Mouse (Mus musculus) testis, postnatal 14 days (tissue): ENCODE data around the gene Taldo1.
"Not testable (repeated sequence)": the region's sequence is repeated elsewhere in the genome, so short reads cannot be mapped to it uniquely, and the experiment has no call there.

Source experiments
- DNase-seq: peaks from one replicate; pipeline ENCODE4 v3.0.0; 2021; ENCODE audit warnings: low spot score

Gene Taldo1

GRCm38 (mm10) chr7:141440613-141441012 is 48.6 kb downstream of the Taldo1 start:
- DNase-seq: no peak

GRCm38 (mm10) chr7:141441460-141441859 is 49.5 kb downstream of the Taldo1 start:
- no peak for DNase-seq

DNA sequence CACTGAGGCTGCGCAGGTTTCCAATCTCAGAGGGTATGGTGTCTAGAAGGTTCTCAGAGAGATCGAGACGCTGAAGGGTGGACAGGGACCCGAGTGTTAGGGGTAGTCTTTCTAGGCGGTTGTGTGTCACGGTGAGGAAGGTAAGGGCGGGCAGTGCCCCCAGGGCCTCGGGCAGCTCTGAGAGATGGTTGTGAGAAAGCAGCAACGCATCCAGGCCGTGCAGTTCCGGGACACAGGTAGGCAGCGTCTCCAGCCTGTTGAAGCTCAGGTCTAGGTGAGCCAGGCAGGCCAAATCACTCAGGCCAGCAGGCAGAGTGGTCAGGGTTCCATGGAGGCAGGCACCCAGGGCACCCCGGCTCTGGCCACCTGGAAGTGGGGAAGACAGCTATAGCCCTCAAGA is 50.2 kb downstream of the Taldo1 start:
- DNase-seq: no peak

DNA sequence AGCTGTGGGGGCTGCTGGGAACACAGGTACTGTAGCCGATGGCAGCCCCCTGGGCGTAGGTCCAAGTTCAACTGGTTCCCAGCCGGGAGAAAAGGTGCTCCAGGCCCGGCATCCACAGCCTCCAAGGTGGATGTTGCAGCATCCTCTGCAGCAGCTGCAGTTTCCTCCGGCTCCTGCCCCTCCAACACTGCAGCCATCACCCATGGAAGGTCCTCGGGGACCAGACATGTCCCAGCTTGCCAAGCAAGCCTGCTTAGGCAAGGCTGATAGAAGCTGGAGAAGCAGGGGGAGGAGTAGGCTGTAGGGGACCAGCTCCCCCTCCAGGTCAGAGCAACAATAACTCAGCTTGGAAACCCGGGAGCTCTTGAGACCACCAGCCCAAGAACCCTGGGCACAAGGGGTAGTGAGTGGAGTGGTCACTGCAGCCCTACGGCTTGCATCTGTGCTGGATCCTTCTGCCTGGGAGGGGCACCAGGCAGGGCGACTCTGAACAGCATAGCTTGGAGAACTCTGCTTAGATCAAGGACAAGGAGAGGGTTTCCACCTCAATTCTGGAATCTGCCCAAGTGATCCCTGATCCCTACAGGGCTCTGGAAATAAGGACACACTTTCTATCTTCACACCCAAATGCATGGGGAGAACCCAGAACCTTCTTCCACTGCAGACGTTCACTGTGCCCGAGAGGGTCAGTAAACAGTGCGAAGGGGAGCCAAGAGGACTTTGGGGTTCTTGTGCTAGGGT is 51.3 kb downstream of the Taldo1 start:
- no peak for DNase-seq

- no peak for DNase-seq
Measured at GRCm38 (mm10) chr7:141443828-141444237, 51.8 kb downstream of the Taldo1 start, which contains the start of gene Pidd1. TSS of gene Pidd1 (minus strand) at chr7:141444025.

DNA sequence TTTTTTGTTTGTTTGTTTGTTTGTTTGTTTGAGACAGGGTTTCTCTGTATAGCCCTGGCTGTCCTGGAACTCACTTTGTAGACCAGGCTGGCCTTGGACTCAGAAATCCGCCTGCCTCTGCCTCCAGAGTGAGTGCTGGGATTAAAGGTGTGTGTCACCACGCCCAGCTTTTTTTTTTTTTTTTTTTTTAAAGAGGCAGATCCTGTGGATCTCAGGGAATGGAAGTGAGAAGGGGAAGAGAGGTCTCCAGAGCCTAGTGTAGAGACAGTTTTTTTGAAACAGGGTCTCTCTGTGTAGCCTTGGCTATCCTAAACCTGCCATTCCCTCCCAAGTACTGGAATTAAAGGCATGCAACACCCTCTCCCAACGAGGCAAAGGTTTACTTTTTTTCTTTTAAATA is 54.4 kb downstream of the Taldo1 start:
- DNase-seq: not testable (repeated sequence)

DNA sequence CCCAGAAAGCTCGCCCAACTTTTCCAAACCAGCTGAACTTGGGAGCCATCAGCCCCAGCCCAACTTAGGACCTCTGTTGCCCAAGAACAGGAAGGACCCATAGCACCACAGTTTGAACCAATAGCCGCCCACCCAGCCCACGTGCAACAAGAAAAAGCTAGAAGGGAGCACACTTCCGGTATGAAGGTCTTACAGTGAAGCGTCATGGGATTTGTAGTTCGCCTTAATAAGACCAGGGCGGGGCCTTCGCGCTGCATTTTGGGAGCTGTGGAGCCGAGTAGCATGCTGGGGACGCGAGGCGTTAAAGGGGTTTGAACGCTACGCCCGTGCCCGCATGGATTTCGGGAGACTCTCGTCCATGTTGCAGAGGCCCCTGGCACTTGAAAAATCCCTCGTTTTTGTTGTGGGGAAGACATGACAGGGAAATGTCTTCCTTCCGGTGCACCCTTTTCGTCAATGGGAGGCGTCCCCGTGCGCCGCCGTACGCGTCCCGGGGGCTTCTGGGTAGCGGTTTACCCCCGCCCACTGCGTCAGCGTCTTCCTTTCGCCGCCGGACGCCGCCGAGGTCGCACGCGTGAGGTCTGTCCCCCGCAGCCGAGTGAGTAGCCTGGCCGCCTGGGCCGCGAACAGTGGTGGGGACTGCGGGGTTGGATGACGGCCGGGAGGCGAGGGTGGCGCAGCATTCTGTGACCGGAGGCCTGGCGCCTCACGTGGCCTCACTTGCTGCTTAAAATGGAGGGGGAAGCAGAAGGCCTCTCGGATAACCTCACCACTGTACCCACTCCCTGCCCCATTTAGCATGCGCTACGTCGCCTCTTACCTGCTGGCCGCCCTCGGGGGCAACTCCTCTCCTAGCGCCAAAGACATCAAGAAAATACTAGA is 55.4 kb downstream of the Taldo1 start, which contains the start of gene Rplp2:
Gene Rplp2 (plus strand): TSS at position 261 of the 882 bp plus-strand sequence.
- DNase-seq: peak; percentile 94

DNA sequence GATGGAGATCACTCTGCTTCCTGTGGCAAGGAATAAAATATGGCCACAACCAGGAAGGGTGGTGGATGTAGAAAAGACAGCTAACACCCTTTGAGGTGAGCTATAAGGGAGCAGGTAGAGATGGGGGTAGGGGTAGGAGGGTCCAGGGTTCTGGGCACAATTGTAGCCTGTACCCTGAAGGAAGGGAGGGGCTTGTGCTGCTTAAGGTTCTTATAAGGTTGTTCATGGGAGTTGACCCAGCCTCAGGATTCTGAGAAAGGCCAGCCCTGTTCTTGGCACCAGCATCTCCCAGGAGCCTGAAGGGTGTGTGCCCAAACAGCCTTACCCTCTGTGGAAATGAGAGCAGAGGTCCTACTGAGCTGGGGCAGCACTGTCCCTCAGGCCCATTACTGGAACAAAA is 59.9 kb downstream of the Taldo1 start:
- DNase-seq: no peak
